20 mouse cellular contexts compared by ENCODE assay signal in the genomic region with DNA sequence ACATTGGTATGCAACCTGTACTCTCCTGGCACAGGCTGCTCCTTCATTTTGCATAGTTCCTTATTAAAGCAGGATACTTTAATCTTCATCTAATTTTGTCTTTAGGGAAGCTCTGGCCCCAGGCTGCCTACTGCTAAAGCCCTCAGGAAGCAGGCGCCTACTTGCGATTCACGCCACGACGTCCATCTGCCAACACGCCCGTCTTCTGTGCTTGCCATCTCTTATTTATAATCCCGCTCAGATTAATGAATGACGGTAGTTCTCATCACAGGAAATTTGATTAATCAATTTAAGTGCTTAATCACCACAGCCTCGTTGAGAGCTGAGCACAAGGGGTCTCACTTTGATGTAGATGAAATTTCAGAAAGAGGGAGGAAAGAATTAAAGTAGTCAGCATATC.
"Had no signal": no experiment of that assay in that cellular context is flagged by ENCODE, and none has a peak within 500 bp of the region (broad histone marks: within the 10 kb centered on the region; RNA-seq: fewer than 3 reads in every experiment).

No protein-coding gene starts in this region.

- H3K9me3 ChIP-seq: intestine, embryonic 15.5 days; kidney, embryonic 15.5 days; limb, embryonic 10.5 days; limb, embryonic 13.5 days; liver, embryonic 13.5 days; neural tube, embryonic 12.5 days; neural tube, embryonic 15.5 days; stomach, embryonic 15.5 days had no signal

- H3K4me1 ChIP-seq: intestine, embryonic 15.5 days; limb, embryonic 13.5 days; liver, embryonic 13.5 days had no signal

- H3K9ac ChIP-seq: intestine, embryonic 15.5 days; kidney, embryonic 15.5 days; limb, embryonic 13.5 days; liver, embryonic 13.5 days; neural tube, embryonic 12.5 days; neural tube, embryonic 15.5 days; stomach, embryonic 15.5 days had no signal

- H3K27ac ChIP-seq: intestine, embryonic 15.5 days; kidney, embryonic 15.5 days; limb, embryonic 10.5 days; limb, embryonic 13.5 days; liver, embryonic 13.5 days; neural tube, embryonic 12.5 days; stomach, embryonic 15.5 days had no signal

- H3K4me3 ChIP-seq: intestine, embryonic 15.5 days; kidney, embryonic 15.5 days; limb, embryonic 10.5 days; limb, embryonic 13.5 days; liver, embryonic 13.5 days; neural tube, embryonic 12.5 days; neural tube, embryonic 15.5 days; stomach, embryonic 15.5 days had no signal

- H3K36me3 ChIP-seq: intestine, embryonic 15.5 days; kidney, embryonic 15.5 days; limb, embryonic 10.5 days; limb, embryonic 13.5 days; liver, embryonic 13.5 days; neural tube, embryonic 12.5 days; neural tube, embryonic 15.5 days; stomach, embryonic 15.5 days had no signal

- H3K27me3 ChIP-seq: intestine, embryonic 15.5 days; kidney, embryonic 15.5 days; limb, embryonic 13.5 days; liver, embryonic 13.5 days; neural tube, embryonic 12.5 days; neural tube, embryonic 15.5 days; stomach, embryonic 15.5 days had no signal

- DNase-seq: kidney, adult 11 months; kidney, adult 8-10 months; kidney, postnatal 10 days; kidney, postnatal 36 days; liver, embryonic 13.5 days; lung, adult 2 months; lung, postnatal 14 days; lung, postnatal 4 days; right cerebral cortex, adult 18-20 months; right cerebral cortex, postnatal 25 days; spleen, adult 18-20 months; thymus, adult 18-20 months; thymus, postnatal 36 days had no signal

- ATAC-seq: intestine, embryonic 15.5 days had no signal

- H3K4me2 ChIP-seq: intestine, embryonic 15.5 days; kidney, embryonic 15.5 days; limb, embryonic 13.5 days; liver, embryonic 13.5 days; neural tube, embryonic 12.5 days; neural tube, embryonic 15.5 days; stomach, embryonic 15.5 days had no signal
